Mouse (Mus musculus) intestine, embryonic 15.5 days (tissue): Measurements from ENCODE around the gene Foxo1. TPM values are rescaled to one million over a fixed set of nuclear protein-coding genes. Genes with fewer than 3 reads are reported as not detected.

Source experiments
- ATAC-seq: fragments of 200-750 bp; cut with Nextera tagmentation; 2 replicates; pipeline ENCODE4 v1.8.0; 2017; ENCODE audit warnings: moderate TSS enrichment, moderate library complexity
- H3K27ac ChIP-seq: fragments of 300-500 bp; sonication (generic); 2 replicates; pipeline ENCODE4 v1.5.1; 2015; ENCODE audit warnings: mild to moderate bottlenecking, inconsistent platforms
- H3K27me3 ChIP-seq: fragments of 300-500 bp; sonication (generic); replicated peaks from 2 replicates; pipeline ENCODE4 v1.6.1; 2015; ENCODE audit warnings: inconsistent platforms
- H3K36me3 ChIP-seq: fragments of 300-500 bp; sonication (generic); 2 replicates; pipeline ENCODE4 v1.6.1; 2015; ENCODE audit warnings: inconsistent platforms
- H3K4me1 ChIP-seq: fragments of 300-500 bp; sonication (generic); replicated peaks from 2 replicates; pipeline ENCODE4 v1.6.1; 2015; ENCODE audit warnings: inconsistent platforms
- H3K4me2 ChIP-seq: fragments of 300-500 bp; sonication (generic); replicated peaks from 2 replicates; pipeline ENCODE4 v1.6.1; 2015; ENCODE audit warnings: mild to moderate bottlenecking, inconsistent platforms
- H3K4me3 ChIP-seq: fragments of 300-500 bp; sonication (generic); replicated peaks from 2 replicates; pipeline ENCODE4 v1.5.1; 2015; ENCODE audit warnings: inconsistent platforms
- H3K9ac ChIP-seq: fragments of 300-500 bp; sonication (generic); 2 replicates; pipeline ENCODE4 v1.6.1; 2015; ENCODE audit warnings: inconsistent platforms
- H3K9me3 ChIP-seq: fragments of 300-500 bp; sonication (generic); 2 replicates; pipeline ENCODE4 v1.6.1; 2016; ENCODE audit warnings: inconsistent platforms
- WGBS: fragments of 180-500 bp; shearing (Covaris S2); methylation state at CpG from one replicate; pipeline ENCODE4 v1.1.7; 2015; 5-methylcytosine and 5-hydroxymethylcytosine counted together
- polyA plus RNA-seq: library from polyadenylated mRNA; unstranded; fragments of >200 nt; fragmentation: Nextera tagmentation; extraction: Ambion mirVana; gene quantifications from 2 replicates; pipeline ENCODE4 v1.2.1, GENCODE M21; 2015

Gene Foxo1
- polyA plus RNA-seq, 1 experiment from 2014 or later: 6.4 TPM

GRCm38 (mm10) chr3:52392521-52392920 lies 124.4 kb downstream of the Foxo1 start:
- no peak for ATAC-seq
- H3K27ac ChIP-seq: no peak overlapping the region
- H3K9ac ChIP-seq: no peak overlapping the region
- no peaks in the 10 kb centered on the region for H3K27me3 ChIP-seq
- H3K4me1 ChIP-seq: 0 out of 2 replicates have a peak, but pooled peaks cover 4% of the 10 kb centered on the region
- no peaks in the 10 kb centered on the region for H3K36me3 ChIP-seq
- H3K4me2 ChIP-seq: no peak overlapping the region
- H3K4me3 ChIP-seq: no peak overlapping the region
- H3K9me3 ChIP-seq: no peaks in the 10 kb centered on the region
- 78% methylated on average over 2 of the region's 2 CpGs for WGBS

- no peaks in the 10 kb centered on the region for H3K27me3 ChIP-seq
- no peaks in the 10 kb centered on the region for H3K9me3 ChIP-seq
- no peak overlapping the region for H3K4me3 ChIP-seq
- H3K27ac ChIP-seq: no peak overlapping the region
- H3K36me3 ChIP-seq: no peaks in the 10 kb centered on the region
- H3K4me1 ChIP-seq: 0 out of 2 replicates have a peak, but pooled peaks cover 4% of the 10 kb centered on the region
- H3K4me2 ChIP-seq: no peak overlapping the region
- no peak for ATAC-seq
- H3K9ac ChIP-seq: no peak overlapping the region
- WGBS: 48% methylated on average over 10 of the region's 10 CpGs
Observed at GRCm38 (mm10) chr3:52393171-52393570, 125.0 kb downstream of the Foxo1 start.

GRCm38 (mm10) chr3:52396121-52396731 lies 128.1 kb downstream of the Foxo1 start:
- H3K4me2 ChIP-seq: no peak overlapping the region
- no peak for ATAC-seq
- H3K9me3 ChIP-seq: no peaks in the 10 kb centered on the region
- WGBS: 84% methylated on average over 13 of the region's 13 CpGs
- H3K4me3 ChIP-seq: no peak overlapping the region
- H3K27me3 ChIP-seq: no peaks in the 10 kb centered on the region
- no peak overlapping the region for H3K9ac ChIP-seq
- H3K36me3 ChIP-seq: no peaks in the 10 kb centered on the region
- H3K4me1 ChIP-seq: peaks cover 10% of the 10 kb centered on the region
- H3K27ac ChIP-seq: no peak overlapping the region

GRCm38 (mm10) chr3:52396951-52397615 lies 128.9 kb downstream of the Foxo1 start:
- H3K4me1 ChIP-seq: peaks cover 16% of the 10 kb centered on the region
- no peak for ATAC-seq
- H3K27ac ChIP-seq: no peak overlapping the region
- 74% methylated on average over 10 of the region's 10 CpGs for WGBS
- H3K4me2 ChIP-seq: no peak overlapping the region
- no peaks in the 10 kb centered on the region for H3K9me3 ChIP-seq
- H3K36me3 ChIP-seq: no peaks in the 10 kb centered on the region
- no peak overlapping the region for H3K9ac ChIP-seq
- H3K4me3 ChIP-seq: no peak overlapping the region
- H3K27me3 ChIP-seq: no peaks in the 10 kb centered on the region

GRCm38 (mm10) chr3:52397961-52398360 lies 129.8 kb downstream of the Foxo1 start:
- no peak overlapping the region for H3K4me2 ChIP-seq
- no peaks in the 10 kb centered on the region for H3K9me3 ChIP-seq
- peaks cover 16% of the 10 kb centered on the region for H3K4me1 ChIP-seq
- no peaks in the 10 kb centered on the region for H3K36me3 ChIP-seq
- no peak overlapping the region for H3K4me3 ChIP-seq
- H3K9ac ChIP-seq: no peak overlapping the region
- no peak overlapping the region for H3K27ac ChIP-seq
- H3K27me3 ChIP-seq: no peaks in the 10 kb centered on the region
- no peak for ATAC-seq
- WGBS: 87% methylated on average over 8 of the region's 8 CpGs

GRCm38 (mm10) chr3:52400284-52401161 lies 132.4 kb downstream of the Foxo1 start:
- peak overlapping the region; percentile 81 for H3K4me2 ChIP-seq
- no peak overlapping the region for H3K9ac ChIP-seq
- 0 out of 2 replicates have a peak, but pooled peaks have one; percentile 31 for ATAC-seq
- no peak overlapping the region for H3K4me3 ChIP-seq
- WGBS: 26% methylated on average over 19 of the region's 19 CpGs
- peaks cover 16% of the 10 kb centered on the region for H3K4me1 ChIP-seq
- no peaks in the 10 kb centered on the region for H3K9me3 ChIP-seq
- no peaks in the 10 kb centered on the region for H3K36me3 ChIP-seq
- H3K27ac ChIP-seq: 0 out of 2 replicates have a peak overlapping the region, but pooled peaks have one; percentile 22
- H3K27me3 ChIP-seq: no peaks in the 10 kb centered on the region

GRCm38 (mm10) chr3:52401162-52401928 lies 133.2 kb downstream of the Foxo1 start:
- Histone ChIP-seq H3K4me3 (peak overlapping the region; percentile 27), H3K27ac (peak overlapping the region; percentile 22; the same call in 1 of the 2 replicates), H3K9ac (peak overlapping the region; percentile 36), H3K4me2 (peak overlapping the region; percentile 81), H3K36me3 (no peaks in the 10 kb centered on the region), H3K4me1 (peaks cover 16% of the 10 kb centered on the region), H3K27me3 (no peaks in the 10 kb centered on the region), H3K9me3 (no peaks in the 10 kb centered on the region)
- peak; percentile 76 for ATAC-seq
- WGBS: 6% methylated on average over 26 of the region's 26 CpGs

Other genes starting within 250 kb of the Foxo1 start
- gene Maml3, start 163.3 kb upstream of the Foxo1 start, polyA plus RNA-seq: 4.1 and 4.9 TPM in 2 replicates